Comparison of ENCODE assay signal across 9 mouse cellular contexts in the genomic region with DNA sequence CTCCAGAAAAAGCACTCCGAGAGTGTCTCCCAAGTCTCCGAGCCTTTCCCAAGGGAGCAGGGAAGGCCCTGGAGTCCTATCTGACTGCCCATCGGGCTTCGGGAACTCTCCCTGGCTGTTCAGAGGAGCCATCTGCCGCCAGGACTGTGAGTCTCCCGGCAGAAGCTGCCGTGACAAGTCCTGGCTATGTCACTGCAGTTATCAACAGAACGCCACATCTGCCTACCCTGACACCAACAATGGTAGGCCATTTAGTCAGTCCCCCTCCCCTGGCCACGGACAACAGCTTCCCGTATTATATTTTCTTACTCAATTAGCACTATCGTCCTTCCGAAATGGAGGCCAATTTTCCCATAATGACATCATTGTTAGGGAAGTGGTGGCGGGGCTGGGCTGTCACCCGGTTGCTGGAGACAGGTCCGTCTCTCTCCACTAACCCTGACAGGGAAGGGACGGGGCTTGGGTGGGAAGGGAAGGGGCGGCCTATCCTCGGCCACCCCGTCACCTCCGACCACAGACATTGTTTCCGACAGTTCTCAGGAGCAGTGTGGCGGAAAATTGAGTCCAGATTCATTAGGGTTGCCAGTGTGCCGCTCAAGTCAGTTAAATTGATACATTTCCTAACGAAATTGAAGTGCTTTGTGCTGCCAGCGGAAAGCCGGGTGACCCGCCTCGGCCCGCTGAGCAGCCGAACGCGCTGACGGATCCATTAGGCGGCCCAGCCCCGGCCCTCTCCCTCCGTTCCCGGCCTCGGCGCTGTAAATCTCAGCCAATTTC. TPM values are rescaled to one million over a fixed set of nuclear protein-coding genes. Genes with fewer than 3 reads are reported as not detected.
DNase-seq lines count a peak whose midpoint lies in the region; ATAC-seq lines count a peak whose summit lies in the region.
"Had no signal": no experiment of that assay in that cellular context is flagged by ENCODE, and none has a peak within 500 bp of the region (broad histone marks: within the 10 kb centered on the region; RNA-seq: fewer than 3 reads in every experiment).

No protein-coding gene starts in this region.

- 2% methylated on average over 39 of the region's 39 CpGs for WGBS in embryonic facial prominence, embryonic 13.5 days
- 1% methylated on average over 39 of the region's 39 CpGs for WGBS in hindbrain, embryonic 13.5 days
- 3% methylated on average over 39 of the region's 39 CpGs for WGBS in neural tube, embryonic 12.5 days

- peak overlapping the region; percentile 37 for H3K4me2 ChIP-seq in embryonic facial prominence, embryonic 13.5 days
- peak overlapping the region; percentile 36 for H3K4me2 ChIP-seq in hindbrain, embryonic 13.5 days
- H3K4me2 ChIP-seq in neural tube, embryonic 12.5 days (replicated peaks), result peak overlapping the region; percentile 44

- peak; percentile 17 to 25 for DNase-seq in layer of hippocampus, postnatal 10 days (ENCODE audit: low spot score in 2 of 2)
- DNase-seq in layer of hippocampus, adult 9-11 months, result no peak
- DNase-seq in adrenal gland, postnatal 25 days, result no peak

- peaks cover 71% of the 10 kb centered on the region for H3K27me3 ChIP-seq in embryonic facial prominence, embryonic 13.5 days
- H3K27me3 ChIP-seq in hindbrain, embryonic 13.5 days, result peaks cover 79% of the 10 kb centered on the region
- H3K27me3 ChIP-seq in neural tube, embryonic 12.5 days (replicated peaks), result peaks cover 63% of the 10 kb centered on the region

- peaks cover 20% of the 10 kb centered on the region for H3K4me1 ChIP-seq in embryonic facial prominence, embryonic 13.5 days
- peaks cover 37% of the 10 kb centered on the region for H3K4me1 ChIP-seq in hindbrain, embryonic 13.5 days (replicated peaks)
- H3K4me1 ChIP-seq in neural tube, embryonic 12.5 days, result peaks cover 39% of the 10 kb centered on the region

- no peaks in the 10 kb centered on the region for H3K9me3 ChIP-seq in embryonic facial prominence, embryonic 13.5 days
- H3K9me3 ChIP-seq in hindbrain, embryonic 13.5 days, result no peaks in the 10 kb centered on the region
- peaks cover 7% of the 10 kb centered on the region; the same call in 1 of the 2 replicates for H3K9me3 ChIP-seq in neural tube, embryonic 12.5 days

- H3K27ac ChIP-seq in embryonic facial prominence, embryonic 13.5 days, result no peak overlapping the region
- peak overlapping the region; percentile 79 for H3K27ac ChIP-seq in hindbrain, embryonic 13.5 days
- peak overlapping the region; percentile 32; the same call in 1 of the 2 replicates for H3K27ac ChIP-seq in neural tube, embryonic 12.5 days

- H3K9ac ChIP-seq in embryonic facial prominence, embryonic 13.5 days, result 0 out of 2 replicates have a peak overlapping the region, but pooled peaks have one; percentile 21
- H3K9ac ChIP-seq in hindbrain, embryonic 13.5 days, result peak overlapping the region; percentile 59
- H3K9ac ChIP-seq in neural tube, embryonic 12.5 days, result 0 out of 2 replicates have a peak overlapping the region, but pooled peaks have one; percentile 8

- no peak for ATAC-seq in embryonic facial prominence, embryonic 13.5 days (ENCODE audit: insufficient number of reproducible peaks, insufficient read depth, low FRiP score, low TSS enrichment, low read depth)
- ATAC-seq in hindbrain, embryonic 13.5 days (ENCODE audit: low FRiP score), result peak; percentile 58
- ATAC-seq in neural tube, embryonic 12.5 days (ENCODE audit: low FRiP score, low read depth), result peak; percentile 49
- no peak for ATAC-seq in inflammation-experienced regulatory T-cells, adult 6 months
- ATAC-seq in megakaryocyte progenitor cell, adult 5-6 weeks (replicated peaks; ENCODE audit: poor library complexity), result no peak

- no peaks in the 10 kb centered on the region for H3K36me3 ChIP-seq in embryonic facial prominence, embryonic 13.5 days
- H3K36me3 ChIP-seq in hindbrain, embryonic 13.5 days, result no peaks in the 10 kb centered on the region
- H3K36me3 ChIP-seq in neural tube, embryonic 12.5 days, result no peaks in the 10 kb centered on the region

- peak overlapping the region; percentile 10; the same call in 1 of the 2 replicates for H3K4me3 ChIP-seq in embryonic facial prominence, embryonic 13.5 days
- no peak overlapping the region for H3K4me3 ChIP-seq in hindbrain, embryonic 13.5 days
- H3K4me3 ChIP-seq in neural tube, embryonic 12.5 days, result 0 out of 2 replicates have a peak overlapping the region, but pooled peaks have one; percentile 0

RNA-seq across cellular contexts. Expression of a gene that starts 41.9 kb away (rescaled TPM):
- under 1 TPM in 1 of 2 experiments, not detected in 1; 0.13 TPM for total RNA-seq in layer of hippocampus, postnatal 10 days (2021)
- 2.3 and 4.4 TPM in 2 replicates for polyA plus RNA-seq in embryonic facial prominence, embryonic 13.5 days (2015; fragmentation: Nextera tagmentation; extraction: Ambion mirVana)
- polyA plus RNA-seq in hindbrain, embryonic 13.5 days (2015; fragmentation: Nextera tagmentation; extraction: Ambion mirVana), result 48.8 and 60.7 TPM in 2 replicates
- 92.9 and 107 TPM in 2 replicates for polyA plus RNA-seq in neural tube, embryonic 12.5 days (2016; fragmentation: Nextera tagmentation; extraction: Ambion mirVana)
- total RNA-seq in adrenal gland, postnatal 25 days (2021), result not detected in 2 replicates
- polyA plus RNA-seq in inflammation-experienced regulatory T-cells, adult 6 months (2017; shearing (Covaris generic)), result not detected
- total RNA-seq in megakaryocyte progenitor cell, adult 5-6 weeks (2015), result not detected in 2 replicates
- not detected in 2 replicates for total RNA-seq in megakaryocyte progenitor cell, adult 5-6 weeks (2017)
- total RNA-seq: ES-E14 had no signal

Comparison
In these comparisons a context has a peak if more than half of its experiments do, and no peak if none do; other contexts are left out.
1. DNase-seq: peak in layer of hippocampus, postnatal 10 days (2 of 2); none in layer of hippocampus, adult 9-11 months (single experiment) and adrenal gland, postnatal 25 days (single experiment).
2. ATAC-seq: peak in hindbrain, embryonic 13.5 days (single experiment) and neural tube, embryonic 12.5 days (single experiment); none in embryonic facial prominence, embryonic 13.5 days (single experiment), inflammation-experienced regulatory T-cells, adult 6 months (single experiment) and megakaryocyte progenitor cell, adult 5-6 weeks (single experiment).
3. H3K9ac ChIP-seq: peak in every context shown above with its lines; median percentile 59 in hindbrain, embryonic 13.5 days; 21 in embryonic facial prominence, embryonic 13.5 days; 8 in neural tube, embryonic 12.5 days.
4. Peak in every context shown above with its lines, with median percentiles within 50 percentile points of each other: H3K4me2 ChIP-seq.